Mouse (Mus musculus) heart, postnatal 0 days (tissue): ENCODE data around the gene Mdfic.

Experiments used
- CTCF ChIP-seq: IDR thresholded peaks from 2 replicates; pipeline ENCODE4 v1.5.1; 2016; ENCODE audit warnings: antibody characterized with exemption, control low read depth, low read depth
- EP300 ChIP-seq: IDR thresholded peaks from 2 replicates; pipeline ENCODE4 v1.6.1; 2016; ENCODE audit warnings: antibody characterized with exemption, low read depth

DNA sequence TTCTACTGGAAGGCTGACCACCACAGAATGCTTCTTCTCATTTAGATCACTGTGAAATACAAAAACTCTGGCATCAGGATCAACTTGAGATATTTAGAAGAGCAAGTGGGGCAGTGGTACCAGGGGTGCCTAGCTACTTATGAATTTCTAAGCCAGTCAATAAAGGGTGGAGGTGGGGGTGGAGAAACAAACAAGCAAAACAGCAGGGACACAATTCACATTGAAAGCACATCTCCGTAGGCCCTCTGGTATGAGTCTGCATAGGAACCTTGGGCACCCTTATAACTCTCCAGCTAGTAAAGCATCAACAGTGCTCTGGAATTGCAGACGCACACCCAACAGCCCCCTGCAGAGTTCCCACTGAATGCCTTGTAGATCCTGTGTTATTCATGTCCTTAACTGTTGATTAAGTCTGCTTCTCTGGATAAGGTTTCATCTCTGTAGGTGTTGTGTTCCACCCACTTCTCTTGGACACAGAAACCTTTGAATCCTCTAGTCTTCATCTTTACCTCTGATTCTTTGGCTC is 7.5 kb upstream of the Mdfic start:
- TF ChIP-seq CTCF (no peak), EP300 (no peak)
